Mouse (Mus musculus): ENCODE measurements around the gene Mat2a. TPM values are rescaled to one million over a fixed set of nuclear protein-coding genes. Genes with fewer than 3 reads are reported as not detected.

Gene Mat2a
- total RNA-seq, 1 experiment = 407 TPM

- no peak for DNase-seq (ENCODE audit: low read depth, low spot score)
- TF ChIP-seq HCFC1 (IDR thresholded peaks at IDR 0.05; ENCODE audit: borderline replicate concordance, insufficient read depth, low read length) (no peak), MAFK (IDR thresholded peaks at IDR 0.05; ENCODE audit: insufficient read depth, low read depth, low read length) (no peak), ZC3H11A (IDR thresholded peaks at IDR 0.05; ENCODE audit: borderline replicate concordance, low read depth, low read length) (no peak), CHD2 (IDR thresholded peaks at IDR 0.05; ENCODE audit: low read depth, low read length) (no peak), ZNF384 (IDR thresholded peaks at IDR 0.05; ENCODE audit: low read depth, low read length) (no peak)
Measured at GRCm38 (mm10) chr6:72410003-72410402, 29.4 kb downstream of the Mat2a start.

GRCm38 (mm10) chr6:72409567-72409966 lies 29.8 kb downstream of the Mat2a start:
- no peak for TF ChIP-seq ZNF384 (IDR thresholded peaks at IDR 0.05; ENCODE audit: low read depth, low read length)
- TF ChIP-seq CHD2 (IDR thresholded peaks at IDR 0.05; ENCODE audit: low read depth, low read length) = no peak
- TF ChIP-seq ZC3H11A (IDR thresholded peaks at IDR 0.05; ENCODE audit: borderline replicate concordance, low read depth, low read length) = no peak
- no peak for TF ChIP-seq HCFC1 (IDR thresholded peaks at IDR 0.05; ENCODE audit: borderline replicate concordance, insufficient read depth, low read length)
- Histone ChIP-seq H3K9me3 (ENCODE audit: control insufficient read depth, insufficient read depth, low read depth, low read length) (no peaks in the 10 kb centered on the region), H3K27ac (ENCODE audit: insufficient read depth, low read depth, low read length, poor library complexity, severe bottlenecking) (no peak overlapping the region), H3K4me3 (ENCODE audit: insufficient read depth in 1 of 2, low read depth in 1 of 2, low read length in 2 of 2, poor library complexity in 1 of 2, severe bottlenecking in 1 of 2) (no peak overlapping the region), H3K36me3 (ENCODE audit: control insufficient read depth, insufficient read depth, low read length, poor library complexity, severe bottlenecking) (no peaks in the 10 kb centered on the region), H3K4me1 (ENCODE audit: control insufficient read depth in 2 of 2, insufficient read depth in 2 of 2, low read length in 2 of 2, poor library complexity in 1 of 2) (no peaks in the 10 kb centered on the region), H3K9ac (ENCODE audit: insufficient read depth, low read depth, low read length, poor library complexity, severe bottlenecking) (no peak overlapping the region)
- in situ Hi-C loops (cut with MboI; ENCODE audit: low sequenced_read_pairs in 2 of 2, unreplicated experiment in 2 of 2) = loop anchor here (25.0 kb wide), 1 partner anchor 428 kb away; no protein-coding TSS in a partner anchor
- peak; percentile 86 for DNase-seq (ENCODE audit: low read depth, low spot score)

More at GRCm38 (mm10) chr6:72410003-72410402, 29.4 kb downstream of the Mat2a start:
- no peaks in the 10 kb centered on the region for H3K36me3 ChIP-seq (ENCODE audit: control insufficient read depth, insufficient read depth, low read length, poor library complexity, severe bottlenecking)
- H3K9me3 ChIP-seq (ENCODE audit: control insufficient read depth, insufficient read depth, low read depth, low read length) = no peaks in the 10 kb centered on the region
- H3K4me3 ChIP-seq (ENCODE audit: insufficient read depth in 1 of 2, low read depth in 1 of 2, low read length in 2 of 2, poor library complexity in 1 of 2, severe bottlenecking in 1 of 2) = no peak overlapping the region
- no peaks in the 10 kb centered on the region for H3K4me1 ChIP-seq (ENCODE audit: control insufficient read depth in 2 of 2, insufficient read depth in 2 of 2, low read length in 2 of 2, poor library complexity in 1 of 2)
- H3K9ac ChIP-seq (ENCODE audit: insufficient read depth, low read depth, low read length, poor library complexity, severe bottlenecking) = no peak overlapping the region
- in situ Hi-C loops (cut with MboI; ENCODE audit: low sequenced_read_pairs in 2 of 2, unreplicated experiment in 2 of 2) = loop anchor here (25.0 kb wide), 1 partner anchor 427 kb away; no protein-coding TSS in a partner anchor
- H3K27ac ChIP-seq (ENCODE audit: insufficient read depth, low read depth, low read length, poor library complexity, severe bottlenecking) = no peak overlapping the region

GRCm38 (mm10) chr6:72407119-72407518 lies 32.2 kb downstream of the Mat2a start:
- H3K9me3 ChIP-seq (ENCODE audit: control insufficient read depth, insufficient read depth, low read depth, low read length) = no peaks in the 10 kb centered on the region
- H3K9ac ChIP-seq (ENCODE audit: insufficient read depth, low read depth, low read length, poor library complexity, severe bottlenecking) = no peak overlapping the region
- in situ Hi-C loops (cut with MboI; ENCODE audit: low sequenced_read_pairs in 2 of 2, unreplicated experiment in 2 of 2) = loop anchor here (25.0 kb wide), 1 partner anchor 430 kb away; no protein-coding TSS in a partner anchor
- H3K27ac ChIP-seq (ENCODE audit: insufficient read depth, low read depth, low read length, poor library complexity, severe bottlenecking) = no peak overlapping the region
- no peaks in the 10 kb centered on the region for H3K4me1 ChIP-seq (ENCODE audit: control insufficient read depth in 2 of 2, insufficient read depth in 2 of 2, low read length in 2 of 2, poor library complexity in 1 of 2)
- no peak overlapping the region for H3K4me3 ChIP-seq (ENCODE audit: insufficient read depth in 1 of 2, low read depth in 1 of 2, low read length in 2 of 2, poor library complexity in 1 of 2, severe bottlenecking in 1 of 2)
- TF ChIP-seq HCFC1 (IDR thresholded peaks at IDR 0.05; ENCODE audit: borderline replicate concordance, insufficient read depth, low read length) = 0 out of 2 replicates have a peak, but pooled peaks have one; percentile 38
- TF ChIP-seq MAFK (IDR thresholded peaks at IDR 0.05; ENCODE audit: insufficient read depth, low read depth, low read length) = peak; percentile 71
- peak; percentile 61; the same call in 1 of the 2 replicates for TF ChIP-seq ZNF384 (IDR thresholded peaks at IDR 0.05; ENCODE audit: low read depth, low read length)
- TF ChIP-seq ZC3H11A (IDR thresholded peaks at IDR 0.05; ENCODE audit: borderline replicate concordance, low read depth, low read length) = peak; percentile 82
- TF ChIP-seq CHD2 (IDR thresholded peaks at IDR 0.05; ENCODE audit: low read depth, low read length) = no peak
- H3K36me3 ChIP-seq (ENCODE audit: control insufficient read depth, insufficient read depth, low read length, poor library complexity, severe bottlenecking) = no peaks in the 10 kb centered on the region
- peak; percentile 89 for DNase-seq (ENCODE audit: low read depth, low spot score)

GRCm38 (mm10) chr6:72405356-72405755 lies 34.0 kb downstream of the Mat2a start:
- no peak overlapping the region for H3K9ac ChIP-seq (ENCODE audit: insufficient read depth, low read depth, low read length, poor library complexity, severe bottlenecking)
- no peaks in the 10 kb centered on the region for H3K4me1 ChIP-seq (ENCODE audit: control insufficient read depth in 2 of 2, insufficient read depth in 2 of 2, low read length in 2 of 2, poor library complexity in 1 of 2)
- no peaks in the 10 kb centered on the region for H3K36me3 ChIP-seq (ENCODE audit: control insufficient read depth, insufficient read depth, low read length, poor library complexity, severe bottlenecking)
- DNase-seq (ENCODE audit: low read depth, low spot score) = no peak
- in situ Hi-C loops (cut with MboI; ENCODE audit: low sequenced_read_pairs in 2 of 2, unreplicated experiment in 2 of 2) = loop anchor here (25.0 kb wide), 1 partner anchor 432 kb away; no protein-coding TSS in a partner anchor
- H3K27ac ChIP-seq (ENCODE audit: insufficient read depth, low read depth, low read length, poor library complexity, severe bottlenecking) = no peak overlapping the region
- H3K9me3 ChIP-seq (ENCODE audit: control insufficient read depth, insufficient read depth, low read depth, low read length) = no peaks in the 10 kb centered on the region
- H3K4me3 ChIP-seq (ENCODE audit: insufficient read depth in 1 of 2, low read depth in 1 of 2, low read length in 2 of 2, poor library complexity in 1 of 2, severe bottlenecking in 1 of 2) = no peak overlapping the region
- TF ChIP-seq HCFC1 (IDR thresholded peaks at IDR 0.05; ENCODE audit: borderline replicate concordance, insufficient read depth, low read length) (no peak), MAFK (IDR thresholded peaks at IDR 0.05; ENCODE audit: insufficient read depth, low read depth, low read length) (no peak), CHD2 (IDR thresholded peaks at IDR 0.05; ENCODE audit: low read depth, low read length) (no peak), ZC3H11A (IDR thresholded peaks at IDR 0.05; ENCODE audit: borderline replicate concordance, low read depth, low read length) (no peak), ZNF384 (IDR thresholded peaks at IDR 0.05; ENCODE audit: low read depth, low read length) (no peak)
